Mouse (Mus musculus) kidney, postnatal 0 days (tissue): Measurements from ENCODE around the gene Mettl17. TPM values are rescaled to one million over a fixed set of nuclear protein-coding genes. Genes with fewer than 3 reads are reported as not detected.
A peak's percentile ranks its signal among the peaks of the same experiment; 100 is the strongest.
"Not testable (repeated sequence)": the region's sequence is repeated elsewhere in the genome, so short reads cannot be mapped to it uniquely, and the experiment has no call there.

Experiments
- ATAC-seq: fragments of 200-750 bp; cut with Nextera tagmentation; replicated peaks from 2 replicates; pipeline ENCODE4 v1.8.0; 2017; ENCODE audit warnings: low read depth, moderate number of reproducible peaks, moderate TSS enrichment, moderate library complexity; ENCODE audit not compliant: low FRiP score
- DNase-seq: peaks from one replicate; pipeline ENCODE4 v3.0.0-alpha.2; 2016; ENCODE audit warnings: low spot score
- H3K27ac ChIP-seq: fragments of 300-500 bp; sonication (generic); 2 replicates; pipeline ENCODE4 v1.5.1; 2014; ENCODE audit warnings: mild to moderate bottlenecking
- H3K27me3 ChIP-seq: fragments of 300-500 bp; sonication (generic); 2 replicates; pipeline ENCODE4 v1.6.1; 2014; ENCODE audit warnings: low read length, mixed read lengths; ENCODE audit not compliant: insufficient read depth
- H3K36me3 ChIP-seq: fragments of 300-500 bp; sonication (generic); 2 replicates; pipeline ENCODE4 v1.6.1; 2014; ENCODE audit warnings: low read length, mixed read lengths; ENCODE audit not compliant: insufficient read depth
- H3K4me1 ChIP-seq: fragments of 300-500 bp; sonication (generic); replicated peaks from 2 replicates; pipeline ENCODE4 v1.6.1; 2014; ENCODE audit warnings: antibody characterized with exemption, low read length, mixed read lengths; ENCODE audit not compliant: insufficient read depth
- H3K4me2 ChIP-seq: fragments of 300-500 bp; sonication (generic); 2 replicates; pipeline ENCODE4 v1.6.1; 2014; ENCODE audit warnings: mild to moderate bottlenecking, low read length, moderate library complexity, mixed read lengths
- H3K4me3 ChIP-seq: fragments of 300-500 bp; sonication (generic); replicated peaks from 2 replicates; pipeline ENCODE4 v1.5.1; 2014; ENCODE audit warnings: low read depth, low read length
- H3K9ac ChIP-seq: fragments of 300-500 bp; sonication (generic); 2 replicates; pipeline ENCODE4 v1.6.1; 2014; ENCODE audit warnings: low read depth, low read length
- H3K9me3 ChIP-seq: fragments of 300-500 bp; sonication (generic); replicated peaks from 2 replicates; pipeline ENCODE4 v1.6.1; 2016; ENCODE audit warnings: low read length, inconsistent platforms, mixed read lengths
- CTCF ChIP-seq: IDR thresholded peaks from 2 replicates; pipeline ENCODE4 v1.5.1; 2016; ENCODE audit warnings: antibody characterized with exemption, low read depth, mild to moderate bottlenecking, moderate library complexity
- WGBS: fragments of 180-500 bp; shearing (Covaris S2); extraction: QIAGEN DNeasy Blood & Tissue Kit; methylation state at CpG from one replicate; pipeline ENCODE4 v1.1.7; 2014; 5-methylcytosine and 5-hydroxymethylcytosine counted together
- polyA plus RNA-seq: library from polyadenylated mRNA; unstranded; fragments of >200 nt; fragmentation: Nextera tagmentation; extraction: Ambion mirVana; gene quantifications from 2 replicates; pipeline ENCODE4 v1.2.1, GENCODE M21; 2015

The Mettl17 gene
- 46.3 and 46.6 TPM in 2 replicates for polyA plus RNA-seq

DNA sequence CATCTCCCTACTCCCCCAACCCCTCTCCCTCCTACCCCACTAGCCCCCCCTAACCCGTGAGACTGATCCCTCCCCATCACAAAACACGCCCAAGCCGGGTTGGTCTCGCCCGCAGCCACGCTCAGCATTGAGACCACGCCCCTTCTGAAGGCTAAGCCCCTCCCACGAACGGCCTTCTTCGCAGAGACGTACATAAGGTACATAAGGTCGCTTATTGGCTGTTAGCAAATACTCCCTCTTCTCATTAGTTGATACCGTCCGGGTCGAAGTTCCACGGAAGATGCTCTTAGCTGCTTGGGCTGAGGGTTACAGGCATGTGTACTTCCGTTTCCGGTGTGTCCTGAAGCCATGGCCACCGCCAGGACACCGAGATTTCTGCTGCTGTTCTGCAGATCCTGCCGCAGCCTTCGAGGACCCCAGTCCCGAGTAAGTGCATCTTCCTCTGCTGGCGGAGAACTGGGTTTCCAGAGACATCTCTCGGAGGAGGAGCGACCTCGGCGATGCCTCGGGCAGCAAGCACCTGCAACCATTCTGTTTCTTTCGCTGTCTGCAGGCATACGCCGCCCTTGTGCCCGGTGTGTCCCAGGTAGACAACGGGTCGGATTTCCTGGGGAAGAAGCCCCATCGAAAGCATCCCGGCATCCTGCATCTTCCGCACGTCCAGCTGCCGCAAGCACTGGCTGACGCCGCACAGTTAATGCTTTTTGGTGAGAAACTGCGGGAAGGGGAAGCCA is at the start of gene Mettl17:
TSS of gene Mettl17 (plus strand) at position 245 of the 734 bp plus-strand sequence.
- peak; percentile 99 for DNase-seq
- Histone ChIP-seq H3K27me3 (no peaks in the 10 kb centered on the region), H3K27ac (peak within 1 kb of the TSS; percentile 83), H3K36me3 (peaks cover 18% of the 10 kb centered on the region), H3K4me3 (peak within 1 kb of the TSS; percentile 62), H3K9ac (peak within 1 kb of the TSS; percentile 70), H3K4me1 (peaks cover 9% of the 10 kb centered on the region; the same call in 1 of the 2 replicates), H3K9me3 (no peaks in the 10 kb centered on the region), H3K4me2 (peak within 1 kb of the TSS; percentile 68)
- ATAC-seq, result peak; percentile 98
- TF ChIP-seq CTCF, result 0 out of 2 replicates have a peak, but pooled peaks have one; percentile 18
- under 1% methylated on average over 43 of the region's 43 CpGs for WGBS

DNA sequence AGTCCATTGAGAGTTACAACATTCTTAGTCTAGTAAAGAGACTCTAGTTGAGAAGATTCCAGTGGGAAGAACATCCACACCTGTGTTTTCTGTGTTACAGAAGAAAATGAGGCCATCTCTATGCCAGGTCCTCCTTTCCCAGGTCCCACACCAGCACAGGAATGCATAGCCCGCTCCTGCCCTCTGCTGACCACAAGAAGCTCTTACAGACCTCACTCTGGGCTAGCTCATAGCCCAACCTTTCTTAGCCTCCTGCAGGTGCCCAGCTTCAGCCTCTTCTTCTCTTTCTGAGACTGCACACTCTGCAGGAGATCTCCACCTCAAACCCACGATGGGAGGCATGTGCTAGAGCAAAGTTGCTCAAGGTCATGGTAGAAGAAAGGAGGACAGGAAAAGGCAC is 46.2 kb upstream of the Mettl17 start:
- not testable (repeated sequence) for H3K4me2 ChIP-seq, H3K27ac ChIP-seq, H3K36me3 ChIP-seq, H3K9ac ChIP-seq, H3K4me1 ChIP-seq, H3K4me3 ChIP-seq, H3K9me3 ChIP-seq, H3K27me3 ChIP-seq, ATAC-seq
- 32% methylated on average over 2 of the region's 2 CpGs for WGBS
- peak; percentile 30 for DNase-seq
- peak; percentile 58 for TF ChIP-seq CTCF

DNA sequence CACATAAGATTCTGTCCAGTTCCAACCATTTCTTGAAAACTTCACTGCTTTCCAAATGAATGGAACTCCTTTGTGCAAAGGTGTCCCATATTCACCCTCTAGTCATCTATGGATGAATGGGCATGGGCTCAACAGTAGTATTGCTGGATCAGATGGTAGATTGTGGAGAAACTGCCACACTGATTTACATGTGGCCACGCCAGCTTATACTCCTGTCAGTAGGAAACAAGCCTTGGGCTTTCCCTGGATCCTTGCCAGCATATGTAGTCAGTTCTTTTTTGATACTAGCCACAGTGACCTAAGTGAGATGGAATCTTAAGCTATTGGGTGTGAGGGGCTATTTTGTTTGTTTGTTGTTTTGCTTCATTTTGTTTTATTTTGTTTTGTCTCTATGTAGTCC is 42.4 kb upstream of the Mettl17 start:
- H3K9me3 ChIP-seq, result no peaks in the 10 kb centered on the region
- H3K36me3 ChIP-seq, result no peaks in the 10 kb centered on the region
- H3K27me3 ChIP-seq, result no peaks in the 10 kb centered on the region
- DNase-seq, result no peak
- H3K9ac ChIP-seq, result no peak overlapping the region
- WGBS, result 74% methylated on average over 1 of the region's 1 CpGs
- H3K27ac ChIP-seq, result no peak overlapping the region
- TF ChIP-seq CTCF, result no peak
- no peak overlapping the region for H3K4me2 ChIP-seq
- ATAC-seq, result no peak
- H3K4me1 ChIP-seq, result no peaks in the 10 kb centered on the region
- H3K4me3 ChIP-seq, result no peak overlapping the region

DNA sequence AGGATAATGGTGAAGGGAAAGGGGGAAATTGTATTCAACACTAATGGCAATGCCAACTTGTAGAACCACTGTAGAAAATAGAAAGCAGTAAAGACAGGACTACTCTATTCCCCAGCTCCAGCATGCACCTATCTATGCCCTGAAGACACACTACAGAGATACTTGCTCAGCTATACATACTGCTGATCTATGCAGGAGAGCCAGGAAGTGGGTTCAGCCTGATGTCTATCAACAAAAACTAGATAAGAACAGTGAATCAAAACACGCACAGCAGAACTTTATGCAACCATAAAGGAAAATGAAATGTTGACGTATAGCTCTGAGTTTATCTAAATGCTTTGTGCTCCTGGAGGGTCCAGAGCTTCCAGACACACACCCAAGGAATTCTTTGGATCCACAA is 41.9 kb upstream of the Mettl17 start:
- WGBS, result 78% methylated on average over 2 of the region's 2 CpGs
- no peak for ATAC-seq
- Histone ChIP-seq H3K4me2 (no peak overlapping the region), H3K27ac (no peak overlapping the region), H3K9me3 (no peaks in the 10 kb centered on the region), H3K9ac (no peak overlapping the region), H3K27me3 (no peaks in the 10 kb centered on the region), H3K4me3 (no peak overlapping the region), H3K4me1 (no peaks in the 10 kb centered on the region), H3K36me3 (no peaks in the 10 kb centered on the region)
- TF ChIP-seq CTCF, result no peak
- DNase-seq, result no peak

DNA sequence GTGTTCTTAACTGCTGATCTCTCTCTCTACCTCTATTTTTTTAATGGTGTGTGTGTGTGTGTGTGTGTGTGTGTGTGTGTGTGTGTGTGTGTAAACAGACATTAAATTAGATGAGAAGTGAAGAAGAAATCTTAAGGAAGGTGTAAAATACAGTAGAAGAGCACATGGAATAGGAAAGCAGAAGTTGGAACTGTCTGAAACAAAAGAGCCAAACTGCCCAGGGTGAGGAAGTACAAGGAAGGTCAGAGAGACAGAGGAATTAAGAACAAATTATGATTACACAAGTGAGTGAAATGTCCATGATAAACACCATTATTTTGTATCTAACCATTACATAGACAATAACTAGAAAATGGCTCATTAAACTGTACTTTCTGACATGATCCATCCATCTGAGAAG is 40.8 kb upstream of the Mettl17 start:
- DNase-seq (no peak), ATAC-seq (no peak)
- no peak overlapping the region for H3K9ac ChIP-seq
- no peak for TF ChIP-seq CTCF
- H3K9me3 ChIP-seq, result no peaks in the 10 kb centered on the region
- no peaks in the 10 kb centered on the region for H3K36me3 ChIP-seq
- H3K27me3 ChIP-seq, result no peaks in the 10 kb centered on the region
- H3K4me2 ChIP-seq, result no peak overlapping the region
- no peaks in the 10 kb centered on the region for H3K4me1 ChIP-seq
- no peak overlapping the region for H3K4me3 ChIP-seq
- no peak overlapping the region for H3K27ac ChIP-seq

DNA sequence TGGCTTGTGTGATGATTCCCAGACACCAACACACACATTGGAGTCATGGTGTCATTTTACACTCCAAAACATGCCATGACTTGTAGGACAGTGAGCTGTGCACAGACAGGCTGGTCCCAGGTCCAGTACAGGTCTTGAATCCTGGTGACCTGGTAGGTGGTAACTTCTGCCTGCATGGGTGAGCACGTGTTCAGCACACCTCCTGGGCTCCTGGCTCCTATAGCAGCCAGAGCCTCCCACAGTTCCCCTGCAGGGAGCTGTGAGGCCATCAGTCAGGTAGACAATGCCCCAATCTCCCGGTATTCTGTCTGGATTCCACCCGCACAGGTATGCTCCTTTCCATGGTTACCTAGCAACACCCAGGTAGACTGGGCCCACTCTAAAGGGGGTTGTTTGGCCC is 38.1 kb upstream of the Mettl17 start:
- no peak overlapping the region for H3K4me3 ChIP-seq
- ATAC-seq, result no peak

DNA sequence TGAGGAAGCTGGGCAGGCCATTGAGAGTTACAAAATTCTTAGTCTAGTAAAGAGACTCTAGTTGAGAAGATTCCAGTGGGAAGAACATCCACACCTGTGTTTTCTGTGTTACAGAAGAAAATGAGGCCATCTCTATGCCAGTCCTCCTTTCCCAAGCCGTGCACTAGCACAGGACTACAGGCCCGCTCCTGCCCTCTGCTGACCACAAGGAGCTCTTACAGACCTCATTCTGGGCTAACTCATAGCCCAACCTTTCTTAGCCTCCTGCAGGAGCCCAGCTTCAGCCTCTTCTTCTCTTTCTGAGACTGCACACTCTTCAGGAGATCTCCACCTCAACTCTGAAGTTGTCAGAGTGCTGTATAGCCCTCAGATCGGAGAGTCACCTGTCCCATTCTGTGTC is 33.6 kb upstream of the Mettl17 start:
- WGBS, result 53% methylated on average over 3 of the region's 3 CpGs
- not testable (repeated sequence) for H3K9ac ChIP-seq, H3K9me3 ChIP-seq, H3K4me3 ChIP-seq, ATAC-seq, H3K36me3 ChIP-seq, H3K27me3 ChIP-seq, H3K27ac ChIP-seq, H3K4me2 ChIP-seq, H3K4me1 ChIP-seq
- DNase-seq, result peak; percentile 38
- TF ChIP-seq CTCF, result peak; percentile 59

More for the DNA sequence above, 38.1 kb upstream of the Mettl17 start:
- Histone ChIP-seq H3K4me2 (no peak overlapping the region), H3K36me3 (no peaks in the 10 kb centered on the region), H3K9ac (no peak overlapping the region), H3K27ac (no peak overlapping the region), H3K9me3 (no peaks in the 10 kb centered on the region), H3K4me1 (no peaks in the 10 kb centered on the region), H3K27me3 (no peaks in the 10 kb centered on the region)
- no peak for TF ChIP-seq CTCF
- no peak for DNase-seq
- WGBS, result 67% methylated on average over 3 of the region's 3 CpGs
